ENCODE assay signal across 17 mouse cellular contexts in the genomic region with DNA sequence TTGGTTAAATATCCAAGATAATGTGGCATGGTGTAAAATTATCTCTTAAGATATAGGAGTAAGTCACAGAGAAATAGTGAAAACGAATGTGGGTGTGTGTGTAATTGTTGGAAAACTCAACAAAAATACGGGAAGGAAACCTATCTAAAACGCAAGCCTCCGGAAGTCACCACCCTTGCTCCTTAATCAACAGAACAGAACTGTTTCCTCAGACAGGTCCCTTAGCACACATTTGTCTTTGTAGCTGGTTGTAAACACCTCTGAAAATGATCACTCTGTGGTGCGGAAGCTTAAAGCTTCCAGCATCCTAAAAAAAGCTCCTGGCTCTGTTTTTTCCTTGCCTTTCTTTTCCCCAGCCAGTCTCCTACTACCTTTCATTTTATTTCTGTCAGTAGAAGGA. TPM values are rescaled to one million over a fixed set of nuclear protein-coding genes. Genes with fewer than 3 reads are reported as not detected.
DNase-seq lines count a peak whose midpoint lies in the region; ATAC-seq and TF ChIP-seq lines count a peak whose summit lies in the region.
"Had no signal": no experiment of that assay in that cellular context is flagged by ENCODE, and none has a peak within 500 bp of the region (broad histone marks: within the 10 kb centered on the region; RNA-seq: fewer than 3 reads in every experiment).

No protein-coding gene starts in this region.

- H3K4me3 ChIP-seq in liver, postnatal 0 days (ENCODE audit: low read depth, low read length), result no peak overlapping the region
- no peak overlapping the region for H3K4me3 ChIP-seq in midbrain, embryonic 16.5 days (ENCODE audit: low read depth, low read length)
- H3K4me3 ChIP-seq: hindbrain, embryonic 10.5 days; lung, embryonic 15.5 days had no signal

- no peaks in the 10 kb centered on the region for H3K9me3 ChIP-seq in liver, postnatal 0 days (ENCODE audit: low read length)
- no peaks in the 10 kb centered on the region for H3K9me3 ChIP-seq in midbrain, embryonic 16.5 days (replicated peaks; ENCODE audit: control insufficient read depth, low read length, poor library complexity, severe bottlenecking)
- H3K9me3 ChIP-seq: hindbrain, embryonic 10.5 days; lung, embryonic 15.5 days had no signal

- H3K4me2 ChIP-seq in liver, postnatal 0 days (ENCODE audit: low read depth, low read length), result no peak overlapping the region
- H3K4me2 ChIP-seq in midbrain, embryonic 16.5 days (ENCODE audit: low read length), result no peak overlapping the region
- H3K4me2 ChIP-seq: lung, embryonic 15.5 days had no signal

- 0 out of 2 replicates have a peak, but pooled peaks cover 11% of the 10 kb centered on the region for H3K4me1 ChIP-seq in liver, postnatal 0 days (ENCODE audit: insufficient read depth)
- no peaks in the 10 kb centered on the region for H3K4me1 ChIP-seq in midbrain, embryonic 16.5 days (ENCODE audit: control insufficient read depth, insufficient read depth, low read length)
- H3K4me1 ChIP-seq: hindbrain, embryonic 10.5 days had no signal

- no peak for ATAC-seq in liver, postnatal 0 days
- ATAC-seq in common myeloid progenitor, adult 5-6 weeks (replicated peaks; ENCODE audit: low read depth, poor library complexity, severe bottlenecking), result 0 out of 2 replicates have a peak, but pooled peaks have one; percentile 33
- ATAC-seq in erythroid progenitor cell, adult 5-6 weeks (replicated peaks; ENCODE audit: low FRiP score, poor library complexity, severe bottlenecking), result no peak
- ATAC-seq in midbrain, embryonic 16.5 days, result no peak
- ATAC-seq: forebrain, postnatal 0 days had no signal

- H3K36me3 ChIP-seq in liver, postnatal 0 days (replicated peaks; ENCODE audit: insufficient read depth, low read length), result no peaks in the 10 kb centered on the region
- H3K36me3 ChIP-seq in midbrain, embryonic 16.5 days (ENCODE audit: control insufficient read depth, insufficient read depth, low read length), result peaks cover 4% of the 10 kb centered on the region; the same call in 1 of the 2 replicates
- H3K36me3 ChIP-seq: lung, embryonic 15.5 days had no signal

- no peak overlapping the region for H3K27ac ChIP-seq in liver, postnatal 0 days (ENCODE audit: low read depth)
- H3K27ac ChIP-seq in midbrain, embryonic 16.5 days (ENCODE audit: low read length), result no peak overlapping the region
- H3K27ac ChIP-seq: hindbrain, embryonic 10.5 days had no signal

- H3K9ac ChIP-seq in liver, postnatal 0 days (replicated peaks), result no peak overlapping the region
- no peak overlapping the region for H3K9ac ChIP-seq in midbrain, embryonic 16.5 days (ENCODE audit: low read depth, low read length)
- H3K9ac ChIP-seq: forebrain, postnatal 0 days; lung, embryonic 15.5 days had no signal

- H3K27me3 ChIP-seq in liver, postnatal 0 days (ENCODE audit: insufficient read depth, low read length), result no peaks in the 10 kb centered on the region
- H3K27me3 ChIP-seq in midbrain, embryonic 16.5 days (ENCODE audit: control insufficient read depth, insufficient read depth, low read depth, low read length), result no peaks in the 10 kb centered on the region
- H3K27me3 ChIP-seq: lung, embryonic 15.5 days had no signal

- no peak for TF ChIP-seq CTCF in liver, postnatal 0 days (IDR thresholded peaks at IDR 0.05; ENCODE audit: low read depth)

- peak; percentile 71 for DNase-seq in heart, adult 8-10 months (ENCODE audit: low spot score)
- DNase-seq in heart, postnatal 4 days, result no peak
- DNase-seq in liver, postnatal 0 days, result no peak
- DNase-seq in liver, result no peak
- peak; percentile 20 for DNase-seq in kidney, postnatal 10 days
- DNase-seq: adrenal gland, postnatal 14 days; cerebellum, adult 9-11 months; forebrain, postnatal 0 days; gastrocnemius, postnatal 14 days; layer of hippocampus, adult 9-11 months; right cerebral cortex, postnatal 25 days; thymus, postnatal 36 days had no signal

- TF ChIP-seq EP300 in liver, postnatal 0 days (IDR thresholded peaks at IDR 0.05; ENCODE audit: low read depth), result peak; percentile 41; the same call in 1 of the 2 replicates

- 64% methylated on average over 5 of the region's 5 CpGs for WGBS in liver, postnatal 0 days (ENCODE audit: insufficient replicate concordance)
- WGBS in midbrain, embryonic 16.5 days, result 92% methylated on average over 5 of the region's 5 CpGs

RNA-seq across cellular contexts. Expression of a gene that starts 29.9 kb away (rescaled TPM):
- total RNA-seq in heart, adult 8-10 months (2022), result 10 to 100 TPM; 39.4 to 42.6 (median 41.0) TPM
- 10 to 100 TPM; 50.8 to 51.1 TPM for total RNA-seq in heart, postnatal 4 days (2021)
- polyA plus RNA-seq in liver, postnatal 0 days (2015; fragmentation: Nextera tagmentation; extraction: Ambion mirVana), result 7.9 and 9.2 TPM in 2 replicates
- 75.3 and 86.6 TPM in 2 replicates for total RNA-seq in common myeloid progenitor, adult 5-6 weeks (2017)
- total RNA-seq in erythroid progenitor cell, adult 5-6 weeks (2015; ENCODE audit: low replicate concordance), result 43.2 and 47.8 TPM in 2 replicates
- total RNA-seq in erythroid progenitor cell, adult 5-6 weeks (2017; ENCODE audit: low replicate concordance), result 49.0 and 55.6 TPM in 2 replicates
- 17.1 and 18.4 TPM in 2 replicates for polyA plus RNA-seq in midbrain, embryonic 16.5 days (2015; fragmentation: Nextera tagmentation; extraction: Ambion mirVana)

RNA-seq across cellular contexts. Expression of a gene that starts 30.6 kb away (rescaled TPM):
- 1,000 to 10,000 TPM; 1,420 to 1,989 (median 1,699) TPM for total RNA-seq in heart, adult 8-10 months (2022)
- 1,000 to 10,000 TPM; 1,262 to 1,293 TPM for total RNA-seq in heart, postnatal 4 days (2021)
- 805 and 808 TPM in 2 replicates for polyA plus RNA-seq in liver, postnatal 0 days (2015; fragmentation: Nextera tagmentation; extraction: Ambion mirVana)
- 290 and 371 TPM in 2 replicates for total RNA-seq in common myeloid progenitor, adult 5-6 weeks (2017)
- 211 and 225 TPM in 2 replicates for total RNA-seq in erythroid progenitor cell, adult 5-6 weeks (2015; ENCODE audit: low replicate concordance)
- 85.0 and 121 TPM in 2 replicates for total RNA-seq in erythroid progenitor cell, adult 5-6 weeks (2017; ENCODE audit: low replicate concordance)
- polyA plus RNA-seq in midbrain, embryonic 16.5 days (2015; fragmentation: Nextera tagmentation; extraction: Ambion mirVana), result 689 and 704 TPM in 2 replicates

RNA-seq across cellular contexts. Expression of a gene that starts 30.9 kb away (rescaled TPM):
- 10 to 100 TPM; 89.2 to 94.1 (median 91.6) TPM for total RNA-seq in heart, adult 8-10 months (2022)
- 10 to 100 TPM; 32.2 to 33.9 TPM for total RNA-seq in heart, postnatal 4 days (2021)
- 2.9 and 3.2 TPM in 2 replicates for polyA plus RNA-seq in liver, postnatal 0 days (2015; fragmentation: Nextera tagmentation; extraction: Ambion mirVana)
- total RNA-seq in common myeloid progenitor, adult 5-6 weeks (2017), result 0.37 TPM in 1 of 2 replicates, not detected in the other
- not detected in 2 replicates for total RNA-seq in erythroid progenitor cell, adult 5-6 weeks (2015; ENCODE audit: low replicate concordance)
- not detected in 2 replicates for total RNA-seq in erythroid progenitor cell, adult 5-6 weeks (2017; ENCODE audit: low replicate concordance)
- polyA plus RNA-seq in midbrain, embryonic 16.5 days (2015; fragmentation: Nextera tagmentation; extraction: Ambion mirVana), result 23.1 and 23.6 TPM in 2 replicates

Comparison
In these comparisons a context has a peak if more than half of its experiments do, and no peak if none do; other contexts are left out.
1. DNase-seq: peak in heart, adult 8-10 months (single experiment) and kidney, postnatal 10 days (single experiment); none in heart, postnatal 4 days (single experiment), liver, postnatal 0 days (single experiment) and liver (single experiment).
2. RNA of a gene that starts 30.9 kb away (total RNA-seq): 89.2 to 94.1 TPM in heart, adult 8-10 months and 32.2 to 33.9 TPM in heart, postnatal 4 days; 0.37 TPM in common myeloid progenitor, adult 5-6 weeks and not detected in erythroid progenitor cell, adult 5-6 weeks; every median in the first group is over 10 times any median in the second.